Mouse (Mus musculus) limb, embryonic 11.5 days (tissue): ENCODE results near the gene Pi4k2a. TPM values are rescaled to one million over a fixed set of nuclear protein-coding genes. Genes with fewer than 3 reads are reported as not detected.

ENCODE experiments used
- ATAC-seq: fragments of 200-750 bp; cut with Nextera tagmentation; 2 replicates; pipeline ENCODE4 v1.8.0; 2017; ENCODE audit warnings: low read depth; ENCODE audit not compliant: insufficient number of reproducible peaks, low FRiP score, low TSS enrichment
- DNase-seq: peaks from one replicate; pipeline ENCODE4 v3.0.0-alpha.2; 2015; ENCODE audit warnings: low spot score
- H3K27ac ChIP-seq: fragments of 300-500 bp; sonication (generic); replicated peaks from 2 replicates; pipeline ENCODE4 v1.5.1; 2014; ENCODE audit warnings: low read depth, mild to moderate bottlenecking, low read length
- H3K27me3 ChIP-seq: fragments of 300-500 bp; sonication (generic); 2 replicates; pipeline ENCODE4 v1.6.1; 2014; ENCODE audit warnings: mild to moderate bottlenecking, low read length, mixed read lengths; ENCODE audit not compliant: control insufficient read depth, insufficient read depth
- H3K36me3 ChIP-seq: fragments of 300-500 bp; sonication (generic); 2 replicates; pipeline ENCODE4 v1.6.1; 2014; ENCODE audit warnings: mild to moderate bottlenecking, low read length, moderate library complexity, mixed read lengths; ENCODE audit not compliant: control insufficient read depth, insufficient read depth
- H3K4me1 ChIP-seq: fragments of 300-500 bp; sonication (generic); 2 replicates; pipeline ENCODE4 v1.6.1; 2014; ENCODE audit warnings: low read length, mixed read lengths; ENCODE audit not compliant: control insufficient read depth, insufficient read depth
- H3K4me2 ChIP-seq: fragments of 300-500 bp; sonication (generic); 2 replicates; pipeline ENCODE4 v1.6.1; 2014; ENCODE audit warnings: low read depth, mild to moderate bottlenecking, moderate library complexity; ENCODE audit not compliant: severe bottlenecking
- H3K4me3 ChIP-seq: fragments of 300-500 bp; sonication (generic); 2 replicates; pipeline ENCODE4 v1.5.1; 2014; ENCODE audit warnings: low read depth, low read length
- H3K9ac ChIP-seq: fragments of 300-500 bp; sonication (generic); 2 replicates; pipeline ENCODE4 v1.6.1; 2014; ENCODE audit warnings: mild to moderate bottlenecking, low read length
- H3K9me3 ChIP-seq: fragments of 300-500 bp; sonication (generic); 2 replicates; pipeline ENCODE4 v1.6.1; 2016; ENCODE audit warnings: low read length; ENCODE audit not compliant: control insufficient read depth
- WGBS: fragments of 180-500 bp; shearing (Covaris S2); extraction: QIAGEN DNeasy Blood & Tissue Kit; methylation state at CpG from one replicate; pipeline ENCODE4 v1.1.7; 2014; 5-methylcytosine and 5-hydroxymethylcytosine counted together
- polyA plus RNA-seq: library from polyadenylated mRNA; unstranded; fragments of >200 nt; fragmentation: Nextera tagmentation; extraction: Ambion mirVana; gene quantifications from 2 replicates; pipeline ENCODE4 v1.2.1, GENCODE M21; 2014

The Pi4k2a gene
- polyA plus RNA-seq, 1 experiment from 2014 or later = 28.4 TPM

- H3K9me3 ChIP-seq = no peaks in the 10 kb centered on the region
- 77% methylated on average over 5 of the region's 5 CpGs for WGBS
- H3K27me3 ChIP-seq = no peaks in the 10 kb centered on the region
- no peak for DNase-seq
- H3K9ac ChIP-seq = no peak overlapping the region
- H3K4me2 ChIP-seq = no peak overlapping the region
- H3K27ac ChIP-seq = no peak overlapping the region
- H3K4me3 ChIP-seq = no peak overlapping the region
- peaks cover 9% of the 10 kb centered on the region for H3K4me1 ChIP-seq
- no peaks in the 10 kb centered on the region for H3K36me3 ChIP-seq
- ATAC-seq = no peak
Measured at GRCm38 (mm10) chr19:42131101-42131500, 40.8 kb downstream of the Pi4k2a start.

- no peaks in the 10 kb centered on the region for H3K36me3 ChIP-seq
- DNase-seq = no peak
- H3K4me2 ChIP-seq = no peak overlapping the region
- H3K9ac ChIP-seq = no peak overlapping the region
- H3K4me1 ChIP-seq = no peaks in the 10 kb centered on the region
- no peaks in the 10 kb centered on the region for H3K27me3 ChIP-seq
- no peak overlapping the region for H3K4me3 ChIP-seq
- H3K9me3 ChIP-seq = no peaks in the 10 kb centered on the region
- no peak for ATAC-seq
- no peak overlapping the region for H3K27ac ChIP-seq
Measured at GRCm38 (mm10) chr19:42135070-42135469, 44.8 kb downstream of the Pi4k2a start.

GRCm38 (mm10) chr19:42136126-42136525, 45.9 kb downstream of the Pi4k2a start:
- DNase-seq (no peak), ATAC-seq (no peak)
- H3K9me3 ChIP-seq = no peaks in the 10 kb centered on the region
- no peak overlapping the region for H3K4me3 ChIP-seq
- no peak overlapping the region for H3K27ac ChIP-seq
- WGBS = 25% methylated on average over 5 of the region's 5 CpGs
- H3K4me2 ChIP-seq = no peak overlapping the region
- no peaks in the 10 kb centered on the region for H3K27me3 ChIP-seq
- H3K4me1 ChIP-seq = no peaks in the 10 kb centered on the region
- H3K36me3 ChIP-seq = no peaks in the 10 kb centered on the region
- no peak overlapping the region for H3K9ac ChIP-seq

- WGBS = 94% methylated on average over 4 of the region's 4 CpGs
- Histone ChIP-seq H3K9ac (no peak overlapping the region), H3K4me1 (no peaks in the 10 kb centered on the region), H3K36me3 (no peaks in the 10 kb centered on the region), H3K27me3 (no peaks in the 10 kb centered on the region), H3K27ac (no peak overlapping the region), H3K4me3 (no peak overlapping the region), H3K9me3 (no peaks in the 10 kb centered on the region), H3K4me2 (no peak overlapping the region)
- DNase-seq (no peak), ATAC-seq (no peak)
Measured at GRCm38 (mm10) chr19:42137167-42137672, 47.0 kb downstream of the Pi4k2a start.

GRCm38 (mm10) chr19:42138517-42139285, 48.4 kb downstream of the Pi4k2a start:
- no peaks in the 10 kb centered on the region for H3K4me1 ChIP-seq
- no peak for ATAC-seq

GRCm38 (mm10) chr19:42139724-42140517, 49.7 kb downstream of the Pi4k2a start:
- ATAC-seq = no peak
- H3K27me3 ChIP-seq = no peaks in the 10 kb centered on the region
- H3K9ac ChIP-seq = no peak overlapping the region
- H3K4me3 ChIP-seq = no peak overlapping the region
- H3K4me2 ChIP-seq = no peak overlapping the region
- DNase-seq = no peak
- WGBS = 81% methylated on average over 5 of the region's 5 CpGs
- no peaks in the 10 kb centered on the region for H3K9me3 ChIP-seq
- no peaks in the 10 kb centered on the region for H3K4me1 ChIP-seq
- no peaks in the 10 kb centered on the region for H3K36me3 ChIP-seq
- no peak overlapping the region for H3K27ac ChIP-seq

More at GRCm38 (mm10) chr19:42138517-42139285, 48.4 kb downstream of the Pi4k2a start:
- Histone ChIP-seq H3K27ac (no peak overlapping the region), H3K27me3 (no peaks in the 10 kb centered on the region), H3K9me3 (no peaks in the 10 kb centered on the region), H3K9ac (no peak overlapping the region), H3K4me2 (no peak overlapping the region), H3K36me3 (no peaks in the 10 kb centered on the region), H3K4me3 (no peak overlapping the region)
- no peak for DNase-seq
- 85% methylated on average over 15 of the region's 15 CpGs for WGBS

GRCm38 (mm10) chr19:42141998-42142397, 51.7 kb downstream of the Pi4k2a start:
- Histone ChIP-seq H3K36me3 (no peaks in the 10 kb centered on the region), H3K9ac (no peak overlapping the region), H3K4me2 (no peak overlapping the region), H3K4me3 (no peak overlapping the region), H3K27me3 (no peaks in the 10 kb centered on the region), H3K4me1 (no peaks in the 10 kb centered on the region), H3K27ac (no peak overlapping the region), H3K9me3 (no peaks in the 10 kb centered on the region)
- 73% methylated on average over 3 of the region's 3 CpGs for WGBS
- ATAC-seq (no peak), DNase-seq (no peak)

GRCm38 (mm10) chr19:42142757-42143156, 52.5 kb downstream of the Pi4k2a start:
- H3K4me1 ChIP-seq = no peaks in the 10 kb centered on the region
- no peaks in the 10 kb centered on the region for H3K9me3 ChIP-seq
- DNase-seq = no peak
- no peak for ATAC-seq
- H3K9ac ChIP-seq = no peak overlapping the region
- H3K4me3 ChIP-seq = no peak overlapping the region
- H3K4me2 ChIP-seq = no peak overlapping the region
- no peaks in the 10 kb centered on the region for H3K36me3 ChIP-seq
- no peaks in the 10 kb centered on the region for H3K27me3 ChIP-seq
- H3K27ac ChIP-seq = no peak overlapping the region
- 77% methylated on average over 2 of the region's 2 CpGs for WGBS
